Mouse (Mus musculus): Measurements from ENCODE around the gene Slc18b1.
A peak's percentile ranks its signal among the peaks of the same experiment; 100 is the strongest.

Gene Slc18b1

GRCm38 (mm10) chr10:23806201-23806600, 9.4 kb downstream of the Slc18b1 start:
- DNase-seq (ENCODE audit: low spot score in 2 of 2): no peak

DNA sequence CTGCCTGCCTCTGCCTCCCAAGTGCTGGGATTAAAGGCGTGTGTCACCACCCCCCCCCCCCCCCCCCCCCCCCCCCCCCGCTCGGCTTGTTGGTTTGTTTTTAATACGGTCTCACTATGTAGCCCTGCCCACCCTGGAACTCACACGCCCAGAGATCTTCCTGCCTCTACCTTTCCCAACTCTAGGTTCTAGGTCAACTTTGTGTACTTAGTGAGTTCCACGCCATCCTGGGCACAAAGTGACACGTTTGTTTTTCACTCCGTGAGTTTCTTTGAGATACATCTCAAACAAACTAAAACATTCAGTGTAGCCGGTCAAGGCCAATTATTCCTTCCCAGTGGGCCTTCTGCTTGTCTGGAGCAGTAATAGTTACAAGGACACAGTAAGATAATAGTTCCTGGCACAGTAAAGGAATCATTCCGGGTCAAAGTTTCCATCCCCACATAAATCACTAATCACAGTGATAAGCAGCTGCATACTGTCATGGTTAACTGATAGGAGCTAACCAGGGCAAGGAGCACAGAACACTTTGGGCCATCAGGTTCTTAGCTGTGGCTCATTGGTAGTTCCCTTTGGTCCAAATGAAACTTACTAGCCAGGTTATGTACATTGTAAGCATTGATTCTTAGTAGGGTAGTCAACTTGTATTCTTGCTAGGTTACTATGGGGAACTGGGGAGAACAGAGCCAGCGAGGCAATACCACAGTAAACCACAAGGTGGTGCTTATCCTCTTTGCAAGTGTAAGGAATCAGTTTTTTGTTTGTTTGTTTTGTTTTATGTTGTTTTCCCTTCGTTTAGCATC, 15.1 kb downstream of the Slc18b1 start:
- peak; percentile 23 to 34 for DNase-seq (ENCODE audit: low spot score in 2 of 2)

DNA sequence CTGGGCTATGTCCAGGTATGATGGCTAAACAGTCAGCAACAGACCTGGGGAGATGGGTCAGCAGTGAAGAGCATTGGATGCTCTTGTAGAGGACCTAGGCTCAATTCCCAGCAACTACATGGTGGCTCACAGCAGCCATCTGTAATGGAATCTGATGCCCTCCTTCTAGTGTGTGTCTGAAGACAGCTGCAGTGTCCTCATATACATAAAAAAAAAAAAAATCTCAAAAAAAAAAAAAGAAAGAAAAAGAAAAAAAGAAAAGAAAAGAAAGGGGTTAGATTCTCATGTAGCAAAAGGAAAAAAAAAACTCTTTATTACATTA, 15.6 kb downstream of the Slc18b1 start:
- no peak for DNase-seq (ENCODE audit: low spot score in 2 of 2)

DNA sequence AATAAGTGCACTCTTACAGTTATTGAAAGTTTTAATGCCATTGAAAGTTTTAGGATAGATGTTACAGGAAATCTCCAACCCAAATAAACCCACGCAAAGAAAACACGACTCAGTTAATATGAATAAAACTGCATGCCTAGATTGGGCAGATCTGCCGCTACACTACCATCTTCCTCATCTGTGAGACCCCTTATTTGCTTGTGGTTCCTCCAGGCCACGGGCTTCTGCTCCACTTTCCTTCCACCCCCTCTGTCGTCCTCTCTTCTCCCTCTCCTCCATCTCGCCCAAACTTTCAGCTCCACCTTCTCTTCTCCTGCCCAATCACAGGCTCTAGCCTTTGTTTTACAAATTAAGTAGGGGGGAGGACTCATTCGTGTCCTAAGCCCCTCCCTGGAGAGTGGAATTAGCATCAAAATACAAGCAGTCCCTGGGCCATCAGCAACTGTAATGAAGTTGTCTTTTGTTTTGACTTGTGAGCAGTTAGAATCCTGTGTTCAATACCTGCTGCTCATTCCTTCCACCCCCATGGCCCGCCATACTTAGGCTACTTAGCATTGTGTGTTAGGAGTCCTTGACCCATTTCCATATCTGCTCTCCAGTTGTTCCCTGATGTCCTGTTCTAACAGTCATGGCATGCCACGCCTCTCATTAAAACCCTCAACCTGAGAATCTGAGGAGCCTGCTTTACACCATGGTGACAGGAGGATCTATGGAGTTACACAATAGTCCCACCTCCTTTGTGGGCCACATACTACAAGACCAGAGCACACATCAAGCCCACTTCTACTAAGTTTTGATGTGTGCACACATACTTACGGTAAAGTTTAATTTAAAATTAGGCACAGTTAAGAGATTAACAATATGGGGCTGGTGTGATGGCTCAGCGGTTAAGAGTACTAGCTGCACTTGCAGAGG, 16.3 kb downstream of the Slc18b1 start:
- no peak for DNase-seq (ENCODE audit: low spot score in 2 of 2)

DNA sequence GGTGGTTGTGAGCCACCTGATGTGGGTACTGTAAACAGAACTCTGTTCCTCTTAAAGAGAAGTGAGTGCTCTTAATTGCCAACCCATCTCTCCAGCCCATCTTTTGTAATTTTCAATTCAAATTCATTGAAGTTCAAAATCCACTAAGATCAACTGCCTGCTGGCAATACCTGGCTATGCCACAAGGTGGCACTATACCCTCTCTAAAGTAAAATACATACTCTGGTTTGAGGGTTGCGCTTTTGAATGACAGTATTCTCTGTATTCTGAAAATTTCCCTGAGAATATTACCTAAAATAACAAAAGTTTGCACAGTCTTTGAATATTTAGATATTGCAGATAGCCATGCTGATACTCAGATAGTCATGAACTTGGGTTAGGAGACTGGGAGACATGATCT, 18.4 kb downstream of the Slc18b1 start:
- DNase-seq (ENCODE audit: low spot score in 2 of 2): peak; percentile 41 to 51

- no peak for DNase-seq (ENCODE audit: low spot score in 2 of 2)
These were observed 19.5 kb downstream of the Slc18b1 start for GRCm38 (mm10) chr10:23816241-23816640.

- DNase-seq (ENCODE audit: low spot score in 2 of 2): no peak
These were observed 29.7 kb downstream of the Slc18b1 start for GRCm38 (mm10) chr10:23826516-23826915.

DNA sequence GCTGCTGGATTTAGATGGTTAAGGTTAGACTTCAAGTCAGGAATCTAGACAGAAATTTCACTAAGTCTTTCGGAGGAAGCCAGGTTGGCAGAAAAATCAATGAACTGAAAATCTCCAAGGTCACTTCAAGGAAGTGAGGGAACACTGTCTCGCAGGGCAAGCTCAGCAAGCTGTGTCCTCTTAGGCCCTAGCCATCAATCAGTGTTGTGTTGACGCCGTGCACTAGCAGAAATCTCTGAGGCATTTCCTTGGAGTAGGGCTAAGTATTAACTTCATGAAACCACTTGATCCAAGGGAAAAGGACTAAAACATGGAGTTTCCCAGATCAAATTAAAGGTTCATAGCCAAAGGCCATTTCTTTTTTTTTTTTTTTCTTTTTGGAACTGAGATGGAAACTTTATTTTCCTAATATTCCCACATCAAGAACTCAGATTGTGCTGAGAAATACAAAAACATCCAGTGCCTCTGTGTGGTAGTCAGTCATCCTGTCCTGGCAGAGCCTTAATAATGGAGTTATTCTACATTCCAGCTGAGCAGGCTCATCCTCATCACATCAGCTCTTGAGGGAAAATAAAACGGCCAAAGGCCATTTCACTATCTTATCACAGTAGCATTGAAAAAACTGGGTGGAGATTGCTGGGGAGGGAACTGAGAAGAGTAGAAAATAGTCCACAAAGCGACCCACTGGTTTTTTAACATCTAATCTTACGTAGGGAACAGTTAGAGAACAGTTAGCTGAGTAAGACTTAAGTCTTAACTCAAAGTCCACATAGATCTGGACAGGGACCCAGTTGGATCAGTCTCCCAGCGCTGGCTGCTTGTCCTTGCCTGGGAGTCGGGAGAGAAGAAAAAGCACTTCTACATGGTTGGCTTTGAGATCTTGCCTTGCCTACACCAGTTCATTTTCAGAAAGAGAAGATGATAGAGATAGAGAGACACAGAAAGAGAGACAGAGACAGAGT, 39.5 kb downstream of the Slc18b1 start:
- DNase-seq (ENCODE audit: low spot score in 2 of 2): no peak

- DNase-seq (ENCODE audit: low spot score in 2 of 2): no peak
These were observed 40.3 kb downstream of the Slc18b1 start for GRCm38 (mm10) chr10:23837115-23837514.

GRCm38 (mm10) chr10:23838910-23839309, 42.1 kb downstream of the Slc18b1 start:
- no peak for DNase-seq (ENCODE audit: low spot score in 2 of 2)

DNA sequence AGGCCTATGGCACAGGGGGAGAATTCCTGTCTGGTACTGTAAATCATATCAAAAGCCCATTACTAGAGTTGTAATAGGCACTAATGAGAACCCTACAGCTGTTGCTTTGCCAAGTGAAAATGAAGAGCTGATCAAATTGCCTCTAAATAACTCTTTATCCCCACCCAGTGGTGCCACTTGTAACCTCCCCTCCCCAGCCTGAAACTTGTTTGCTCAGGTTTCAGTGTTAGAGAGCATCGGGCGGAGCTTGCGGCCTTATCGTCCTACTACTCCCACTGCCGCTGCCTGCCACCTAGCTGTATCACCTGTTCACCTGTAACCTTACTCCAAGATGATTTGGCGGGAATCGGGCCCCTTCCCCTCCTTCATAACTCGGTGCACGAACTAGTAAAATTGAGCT, 42.6 kb downstream of the Slc18b1 start:
- no peak for DNase-seq (ENCODE audit: low spot score in 2 of 2)

GRCm38 (mm10) chr10:23840496-23840895, 43.7 kb downstream of the Slc18b1 start:
- no peak for DNase-seq (ENCODE audit: low spot score in 2 of 2)

DNA sequence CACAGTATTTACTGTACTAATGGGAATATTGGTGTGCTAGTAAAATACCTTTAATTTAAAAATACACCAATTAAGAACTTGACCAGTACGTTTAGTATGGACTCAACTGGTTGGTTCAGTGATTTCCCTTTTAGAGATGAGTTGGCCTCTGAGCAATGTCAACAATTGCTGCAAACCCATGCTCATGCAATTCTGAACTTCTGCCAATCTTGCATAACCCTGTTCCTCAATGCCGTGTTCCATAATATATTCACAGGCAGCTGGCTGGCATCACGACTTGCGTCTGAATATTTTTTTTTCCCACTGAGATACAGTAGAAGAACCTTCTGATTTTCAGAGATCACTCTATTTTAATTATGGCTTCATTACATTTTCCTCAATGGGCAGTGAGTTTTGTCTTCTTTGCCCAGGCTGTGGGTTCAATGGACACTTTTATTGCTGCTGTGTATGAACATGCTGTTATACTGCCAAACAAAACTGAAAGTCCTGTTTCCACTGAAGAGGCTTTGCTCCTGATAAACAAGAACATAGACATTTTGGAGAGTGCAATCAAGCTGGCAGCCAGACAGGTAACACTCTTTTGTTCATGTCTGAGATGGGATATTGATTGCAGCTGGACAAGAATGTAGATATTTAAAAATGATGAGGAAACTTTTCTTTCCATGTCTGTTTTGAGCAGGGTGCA, 54.6 kb downstream of the Slc18b1 start, which contains the start of gene Vnn3:
TSS of gene Vnn3 (plus strand) at position 235 of the 685 bp plus-strand sequence.
- DNase-seq (ENCODE audit: low spot score in 2 of 2): no peak

- DNase-seq (ENCODE audit: low spot score in 2 of 2): no peak
These were observed 55.3 kb downstream of the Slc18b1 start for GRCm38 (mm10) chr10:23852096-23852495.

DNA sequence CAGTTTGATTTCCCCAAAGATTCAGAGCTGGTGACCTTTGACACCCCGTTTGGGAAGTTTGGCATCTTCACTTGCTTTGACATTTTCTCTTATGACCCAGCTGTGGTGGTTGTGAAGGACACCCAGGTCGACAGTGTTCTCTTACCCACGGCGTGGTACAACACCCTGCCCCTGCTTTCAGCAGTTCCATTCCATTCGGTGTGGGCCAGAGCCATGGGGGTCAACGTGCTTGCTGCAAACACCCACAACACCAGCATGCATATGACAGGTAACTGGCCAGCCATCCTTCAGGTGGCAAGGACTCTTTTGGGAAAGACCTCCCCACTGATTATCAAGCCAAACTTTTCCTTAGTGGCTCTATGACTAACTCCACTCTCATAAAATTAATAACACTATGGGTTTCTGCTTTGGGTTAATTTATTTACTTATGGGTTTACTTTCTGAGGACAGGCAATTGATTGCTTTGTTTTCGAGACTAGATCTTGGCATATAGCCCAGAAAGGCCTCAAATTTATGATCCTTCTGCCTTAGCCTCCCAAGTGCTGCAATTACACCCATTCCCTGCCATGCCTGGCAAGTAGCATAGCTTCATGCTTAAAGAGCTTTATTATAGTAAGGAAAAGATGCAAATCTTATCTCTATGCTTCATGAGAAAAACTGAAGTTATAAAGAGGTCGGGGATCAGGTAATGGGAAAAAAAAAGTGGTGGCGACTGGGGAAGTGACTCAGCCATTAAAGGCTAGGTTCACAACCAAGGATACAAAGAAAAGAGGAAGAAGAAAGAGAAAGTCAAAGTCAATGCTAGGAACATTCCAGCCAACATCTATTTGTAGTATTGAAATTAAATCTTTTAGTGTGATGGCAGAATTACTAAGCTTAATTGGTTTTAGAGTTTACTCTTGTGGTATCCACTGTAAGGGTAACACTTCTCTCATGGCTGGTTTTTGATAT, 67.9 kb downstream of the Slc18b1 start:
- DNase-seq (ENCODE audit: low spot score in 2 of 2): no peak

Data from right cerebral cortex, postnatal 36 days (tissue).